Comparison of ENCODE assay signal across 9 mouse cellular contexts in the genomic region with DNA sequence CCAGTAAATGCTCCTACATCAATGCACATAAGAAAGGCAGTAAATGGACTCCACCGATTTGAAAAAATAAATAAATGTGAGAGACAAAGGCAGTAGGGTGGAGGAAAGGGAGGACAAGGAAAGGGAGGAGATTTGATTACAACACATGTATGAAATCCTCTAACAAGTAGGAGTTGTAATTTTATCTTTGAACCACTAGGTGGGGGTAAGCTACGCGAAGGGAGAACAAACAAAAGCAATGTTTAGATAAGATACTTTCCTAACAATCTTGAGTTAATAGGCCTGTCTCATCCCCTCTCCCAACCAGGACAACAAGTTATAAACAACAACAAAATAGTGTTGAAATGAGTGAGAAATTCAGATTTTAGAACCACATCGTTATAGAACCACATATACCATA. TPM values are rescaled to one million over a fixed set of nuclear protein-coding genes. Genes with fewer than 3 reads are reported as not detected.
A peak's percentile ranks its signal among the peaks of the same experiment; 100 is the strongest.
DNase-seq lines count a peak whose midpoint lies in the region; ATAC-seq and TF ChIP-seq lines count a peak whose summit lies in the region.
"Had no signal": no experiment of that assay in that cellular context is flagged by ENCODE, and none has a peak within 500 bp of the region (broad histone marks: within the 10 kb centered on the region; RNA-seq: fewer than 3 reads in every experiment).

No protein-coding gene starts in this region.

- no peak for TF ChIP-seq POLR2A in kidney, adult 2 months (IDR thresholded peaks at IDR 0.05; ENCODE audit: low read depth, low read length)
- TF ChIP-seq POLR2A in CH12.LX (IDR thresholded peaks at IDR 0.05; ENCODE audit: low read depth, low read length) = no peak

- in situ Hi-C loops in CH12.LX (cut with MboI; ENCODE audit: low pct_ligation_motif_present, low pct_unique_long_range_greater_than_20kb, low sequenced_read_pairs) = no loop called here

- H3K79me2 ChIP-seq in CH12.LX (replicated peaks; ENCODE audit: control insufficient read depth, extremely low read depth, insufficient read depth, poor library complexity, severe bottlenecking) = no peaks in the 10 kb centered on the region

- no peaks in the 10 kb centered on the region for H3K9me3 ChIP-seq in CH12.LX (replicated peaks; ENCODE audit: low read length)
- 0 out of 2 replicates have a peak, but pooled peaks cover 8% of the 10 kb centered on the region for H3K9me3 ChIP-seq in hindbrain, embryonic 14.5 days (ENCODE audit: control insufficient read depth, low read length)

- no peak for TF ChIP-seq EP300 in CH12.LX (IDR thresholded peaks at IDR 0.05; ENCODE audit: low read length)

- no peaks in the 10 kb centered on the region for H3K36me3 ChIP-seq in kidney, adult 2 months (ENCODE audit: control insufficient read depth, insufficient read depth, low read length)
- H3K36me3 ChIP-seq in CH12.LX (replicated peaks in 1 of 2; ENCODE audit: control insufficient read depth in 1 of 2, insufficient read depth in 1 of 2, low read length in 1 of 2) = no peaks in the 10 kb centered on the region
- no peaks in the 10 kb centered on the region for H3K36me3 ChIP-seq in hindbrain, embryonic 14.5 days (replicated peaks; ENCODE audit: control insufficient read depth, insufficient read depth)

- TF ChIP-seq CTCF in kidney, adult 2 months (conservative IDR thresholded peaks at IDR 0.05; ENCODE audit: insufficient read depth, insufficient read length, low read depth, low read length) = 0 out of 2 replicates have a peak, but pooled peaks have one; percentile 10
- TF ChIP-seq CTCF in CH12.LX (conservative IDR thresholded peaks at IDR 0.05 in 1 of 2, IDR thresholded peaks at IDR 0.05 in 1 of 2; ENCODE audit: low read depth in 2 of 2, low read length in 2 of 2) = peak; percentile 41 to 70

- DNase-seq in kidney, adult 2 months = no peak
- DNase-seq in kidney, postnatal 25 days = no peak
- DNase-seq in CH12.LX (ENCODE audit: extremely low read depth) (peak; percentile 32), adipocyte (ENCODE audit: low spot score) (peak; percentile 51)
- peak; percentile 67 for DNase-seq in hindbrain, embryonic 14.5 days (ENCODE audit: low spot score)
- no peak for DNase-seq in natural killer cell, adult 2 months (ENCODE audit: low spot score in 2 of 2)
- DNase-seq in thymus, postnatal 4 days = no peak

- no peak overlapping the region for H3K9ac ChIP-seq in CH12.LX (ENCODE audit: insufficient read depth, low read depth)
- no peak overlapping the region for H3K9ac ChIP-seq in hindbrain, embryonic 14.5 days

- H3K27ac ChIP-seq in kidney, adult 2 months (ENCODE audit: insufficient read depth, low read depth, low read length) = no peak overlapping the region
- H3K27ac ChIP-seq in CH12.LX (ENCODE audit: insufficient read depth, low read depth) = no peak overlapping the region
- no peak overlapping the region for H3K27ac ChIP-seq in hindbrain, embryonic 14.5 days

- H3K4me3 ChIP-seq in kidney, adult 2 months (ENCODE audit: insufficient read depth, low read depth, low read length) = no peak overlapping the region
- no peak overlapping the region for H3K4me3 ChIP-seq in CH12.LX (replicated peaks in 1 of 3; ENCODE audit: low read depth in 2 of 3, low read length in 2 of 3, poor library complexity in 1 of 3)
- no peak overlapping the region for H3K4me3 ChIP-seq in hindbrain, embryonic 14.5 days (replicated peaks; ENCODE audit: low read length)

- H3K4me1 ChIP-seq in kidney, adult 2 months (ENCODE audit: control insufficient read depth, insufficient read depth, low read length) = no peaks in the 10 kb centered on the region
- no peaks in the 10 kb centered on the region for H3K4me1 ChIP-seq in CH12.LX (ENCODE audit: control insufficient read depth in 1 of 2, insufficient read depth in 2 of 2)
- H3K4me1 ChIP-seq in hindbrain, embryonic 14.5 days (replicated peaks; ENCODE audit: control insufficient read depth, insufficient read depth, low read length) = no peaks in the 10 kb centered on the region

- dilution Hi-C loops in CH12.LX (cut with MboI; ENCODE audit: extremely low pct_ligation_motif_present, extremely low pct_unique_long_range_greater_than_20kb, low sequenced_read_pairs) = no loop called here

- no peak overlapping the region for H3K4me2 ChIP-seq in CH12.LX (ENCODE audit: insufficient read depth, low read depth, poor library complexity, severe bottlenecking)
- no peak overlapping the region for H3K4me2 ChIP-seq in hindbrain, embryonic 14.5 days (replicated peaks)

- TF ChIP-seq RAD21 in CH12.LX (IDR thresholded peaks at IDR 0.05; ENCODE audit: low read depth, low read length) = peak; percentile 63

- no peaks in the 10 kb centered on the region for H3K27me3 ChIP-seq in kidney, adult 2 months (replicated peaks; ENCODE audit: control insufficient read depth, insufficient read depth, low read length)
- no peaks in the 10 kb centered on the region for H3K27me3 ChIP-seq in CH12.LX (replicated peaks)
- no peaks in the 10 kb centered on the region for H3K27me3 ChIP-seq in hindbrain, embryonic 14.5 days (ENCODE audit: control insufficient read depth, insufficient read depth, low read length)

- ATAC-seq in hindbrain, embryonic 14.5 days (ENCODE audit: low FRiP score) = peak; percentile 55; the same call in 1 of the 2 replicates
- no peak for ATAC-seq in activated CD4-positive, CD25-positive, alpha-beta regulatory T cell, adult 4 months

- WGBS in kidney, adult 2 months = 13% methylated on average over 4 of the region's 4 CpGs
- 16% methylated on average over 4 of the region's 4 CpGs for WGBS in hindbrain, embryonic 14.5 days

TF ChIP-seq in CH12.LX, 34 proteins besides CTCF, POLR2A, EP300 and RAD21:
- TF ChIP-seq JUN (IDR thresholded peaks at IDR 0.05; ENCODE audit: insufficient read depth, low read depth, low read length) = no peak
- peak; percentile 58 for TF ChIP-seq SMC3 (IDR thresholded peaks at IDR 0.05; ENCODE audit: low read depth, low read length)
- 0 out of 2 replicates have a peak, but pooled peaks have one; percentile 23 for TF ChIP-seq MYC (IDR thresholded peaks at IDR 0.05; ENCODE audit: low read depth, low read length)

RNA-seq across cellular contexts. Expression of gene Soga3, which starts 36.7 kb away (rescaled TPM):
- 0.09 and 0.12 TPM in 2 replicates for polyA plus RNA-seq in kidney, adult 2 months (2012; rRNA removed)
- total RNA-seq in CH12.LX (2012; rRNA removed) (not detected in 2 replicates), CH12.LX (2014; rRNA removed) (not detected in 2 replicates)
- polyA plus RNA-seq in CH12.LX (2012; ENCODE audit: insufficient read length, low read depth) = not detected in 2 replicates
- 92.8 and 94.7 TPM in 2 replicates for polyA plus RNA-seq in hindbrain, embryonic 14.5 days (2014; fragmentation: Nextera tagmentation; extraction: Ambion mirVana)
- polyA plus RNA-seq in activated CD4-positive, CD25-positive, alpha-beta regulatory T cell, adult 4 months (2017; shearing (Covaris generic)) = not detected
- total RNA-seq: heart, postnatal 25 days had no signal

Comparison
In these comparisons a context has a peak if more than half of its experiments do, and no peak if none do; other contexts are left out.
1. DNase-seq: peak in CH12.LX (single experiment), adipocyte (single experiment) and hindbrain, embryonic 14.5 days (single experiment); none in kidney, adult 2 months (single experiment), kidney, postnatal 25 days (0 of 2), natural killer cell, adult 2 months (0 of 2) and thymus, postnatal 4 days (single experiment).
2. RNA of gene Soga3, which starts 36.7 kb away (polyA plus RNA-seq): 92.8 to 94.7 TPM in hindbrain, embryonic 14.5 days; 0.09 to 0.12 TPM in kidney, adult 2 months, not detected in CH12.LX and not detected in activated CD4-positive, CD25-positive, alpha-beta regulatory T cell, adult 4 months; every median in the first group is over 10 times any median in the second.